Mouse (Mus musculus) adrenal gland, postnatal 36 days (tissue): Measurements from ENCODE around the gene BC061237. TPM values are rescaled to one million over a fixed set of nuclear protein-coding genes. Genes with fewer than 3 reads are reported as not detected.
"Not testable (repeated sequence)": the region's sequence is repeated elsewhere in the genome, so short reads cannot be mapped to it uniquely, and the experiment has no call there.

Experiments used
- DNase-seq, 2 experiments: peaks; one replicate each; pipeline ENCODE4 v3.0.0; 2021; ENCODE audit warnings: mixed read lengths in 1 of 2
- long read RNA-seq, 2 experiments: library from polyadenylated mRNA; stranded (forward); transcript quantifications; one replicate each; pipeline ENCODE4 v2.0.0; 2021; ENCODE audit warnings: borderline sequencing depth in 2 of 2
- total RNA-seq, 2 experiments: library from RNA; stranded (reverse); gene quantifications; 2 replicates each; pipeline ENCODE4 v1.2.3; 2021

Gene BC061237
- not detected for total RNA-seq
- long read RNA-seq, experiment 1 = 0 reads
- long read RNA-seq, experiment 2 = 0 reads

- DNase-seq = not testable (repeated sequence)
Measured at GRCm38 (mm10) chr14:44492163-44492562, at the start of gene BC061237. Gene BC061237, plus strand, starts transcription at chr14:44492463.

DNA sequence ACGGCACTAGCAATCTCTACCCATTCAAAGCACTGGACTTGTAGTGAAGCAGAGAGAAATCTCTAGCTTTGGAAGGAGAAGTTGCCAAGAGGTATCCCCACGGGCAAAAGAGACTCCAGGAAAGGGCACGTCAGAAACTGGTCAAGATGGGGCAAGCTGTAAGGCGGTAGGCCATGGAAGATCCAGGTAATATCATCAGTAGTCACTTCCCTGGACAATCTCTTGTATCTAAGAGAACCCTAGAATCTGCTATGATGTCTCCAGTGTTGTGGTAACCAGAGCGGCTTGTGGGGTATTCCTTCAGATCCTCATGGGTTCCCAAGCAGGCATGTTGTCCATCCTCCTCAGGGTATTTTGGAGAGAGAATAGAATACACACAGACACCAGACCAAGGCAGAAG, 25.7 kb downstream of the BC061237 start, which contains the start of gene Gm17093:
Gm17093 (plus strand) TSS at position 301 of the 400 bp plus-strand sequence.
- not testable (repeated sequence) for DNase-seq

DNA sequence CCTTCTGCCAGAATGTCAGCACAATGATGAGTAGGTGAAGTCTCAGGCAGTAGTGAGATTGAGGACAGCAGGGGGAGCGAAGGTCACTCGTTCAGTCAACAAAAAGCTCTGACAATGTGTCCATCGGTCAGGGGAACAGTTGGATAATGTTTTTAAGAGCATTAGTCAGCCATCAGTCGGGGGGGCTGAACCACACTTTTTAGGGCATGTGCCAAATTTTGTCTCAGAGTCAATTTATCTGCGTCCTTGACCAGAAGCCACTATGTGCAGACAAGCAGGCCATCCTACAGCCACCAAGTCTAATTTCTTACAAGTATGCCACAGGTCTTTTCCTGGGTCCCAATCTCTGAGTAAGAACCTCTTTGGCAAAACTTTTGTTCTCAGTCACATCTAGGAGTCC, 55.7 kb downstream of the BC061237 start:
- DNase-seq = peak; percentile 27 to 37

Other genes with a start within 250 kb of the BC061237 start
- gene Gm8220, start 206.9 kb upstream of the BC061237 start, total RNA-seq = not detected
- gene Gm5930, start 153.9 kb upstream of the BC061237 start, total RNA-seq = not detected
- gene Gm8229, start 127.1 kb upstream of the BC061237 start, total RNA-seq = not detected
- gene Gm3371, start 81.8 kb upstream of the BC061237 start, total RNA-seq = not detected
- gene Gm8232, start 58.8 kb upstream of the BC061237 start, total RNA-seq = not detected
- gene Gm17093, start 25.8 kb downstream of the BC061237 start, total RNA-seq = not detected
- not detected for gene Gm8247, start 90.7 kb downstream of the BC061237 start, total RNA-seq
- not detected for gene Gm5624, start 135.5 kb downstream of the BC061237 start, total RNA-seq
- not detected for gene Gm8257, start 214.0 kb downstream of the BC061237 start, total RNA-seq